Mouse (Mus musculus) MEL-GATA-1-ER (cell line): ENCODE measurements around the gene Scgb1c1.

Experiments used
- DNase-seq: peaks from one replicate; pipeline ENCODE4 v3.0.0-alpha.2; 2012; ENCODE audit warnings: low read depth; ENCODE audit errors: extremely low read depth

Scgb1c1 gene

GRCm38 (mm10) chr7:140844905-140845665 lies at the start of gene Scgb1c1:
TSS of gene Scgb1c1 (plus strand) at chr7:140845547.
- peak; percentile 57 for DNase-seq

DNA sequence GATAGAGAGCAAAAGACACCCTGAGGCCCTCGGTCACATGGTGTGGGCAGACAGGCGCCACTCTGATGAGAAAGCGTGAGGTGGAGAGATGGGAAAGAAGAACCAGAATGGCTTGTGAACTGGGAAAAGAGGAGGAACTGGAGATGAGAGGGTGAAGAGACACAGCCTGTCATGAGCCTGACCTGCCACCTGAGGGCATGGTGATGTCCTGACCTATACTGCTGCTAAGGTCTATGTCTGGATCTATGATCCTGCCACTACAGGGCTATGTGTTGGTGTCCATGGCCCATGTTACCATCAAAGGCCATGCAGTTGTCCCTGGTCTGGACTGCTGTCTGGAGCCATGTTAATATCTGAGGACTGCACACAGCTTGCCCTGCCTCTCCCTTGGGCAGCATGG lies 47.7 kb upstream of the Scgb1c1 start:
- DNase-seq, result no peak

DNA sequence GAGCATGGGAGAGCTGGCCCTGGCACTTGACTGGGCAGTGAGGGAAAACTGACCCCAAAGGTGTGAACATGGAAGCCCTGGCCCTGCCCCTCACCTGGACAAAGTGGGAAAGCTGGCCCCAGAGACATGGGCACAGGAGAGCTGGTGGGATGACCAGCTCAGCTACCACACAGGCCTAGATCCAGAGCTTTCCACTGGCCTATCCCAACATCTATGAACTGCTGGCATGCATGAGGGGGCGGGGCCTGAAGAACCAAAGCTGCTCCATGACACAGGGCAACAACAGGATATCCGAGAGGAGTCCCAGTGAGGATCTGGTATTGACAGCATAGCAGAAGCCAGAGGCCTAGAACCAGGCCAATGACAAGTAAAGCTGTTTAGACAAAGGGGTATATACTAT lies 47.1 kb upstream of the Scgb1c1 start:
- no peak for DNase-seq

DNA sequence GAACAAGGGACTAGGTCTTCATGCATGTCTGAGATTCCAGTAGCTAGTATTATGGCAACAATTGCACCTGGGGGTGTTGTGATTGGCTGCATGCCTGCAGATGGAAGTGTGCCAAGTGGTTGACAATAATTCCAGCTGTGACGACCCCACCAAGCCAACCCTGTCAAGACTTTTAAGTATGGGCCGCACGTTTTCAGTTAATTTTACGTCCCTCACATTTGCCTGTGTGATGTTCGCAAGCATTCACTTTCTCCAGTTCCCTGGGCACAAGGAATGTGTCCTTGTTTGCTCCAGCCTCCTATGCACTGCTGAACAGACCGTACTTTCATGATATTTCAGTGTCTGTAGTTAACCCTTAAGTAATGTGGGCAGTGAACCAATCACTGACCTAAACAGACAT lies 42.7 kb upstream of the Scgb1c1 start:
- DNase-seq, result no peak

DNA sequence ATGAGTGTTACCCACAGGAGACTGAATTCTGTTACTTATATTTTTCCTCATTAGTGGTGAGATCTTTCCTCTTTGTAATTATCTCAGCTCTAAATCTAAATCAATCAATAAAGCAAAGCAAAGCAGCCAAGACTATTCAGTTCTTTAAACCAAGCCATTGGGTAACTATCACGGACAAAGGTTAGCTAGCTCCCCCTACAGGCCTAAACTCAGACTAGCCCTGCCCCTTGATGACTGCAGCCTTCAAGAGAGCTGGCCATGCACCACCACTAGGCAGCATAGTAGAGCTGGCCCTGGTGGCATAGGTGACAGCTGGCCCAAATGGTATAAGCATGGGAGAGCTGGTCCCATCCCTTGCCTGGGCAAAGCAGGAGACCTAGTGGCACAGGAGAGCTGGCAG lies 39.6 kb upstream of the Scgb1c1 start:
- peak; percentile 26 for DNase-seq

- DNase-seq, result peak; percentile 21
These were observed 34.9 kb upstream of the Scgb1c1 start for GRCm38 (mm10) chr7:140810496-140810895.

- DNase-seq, result no peak
These were observed 33.6 kb upstream of the Scgb1c1 start for GRCm38 (mm10) chr7:140811714-140812113.

DNA sequence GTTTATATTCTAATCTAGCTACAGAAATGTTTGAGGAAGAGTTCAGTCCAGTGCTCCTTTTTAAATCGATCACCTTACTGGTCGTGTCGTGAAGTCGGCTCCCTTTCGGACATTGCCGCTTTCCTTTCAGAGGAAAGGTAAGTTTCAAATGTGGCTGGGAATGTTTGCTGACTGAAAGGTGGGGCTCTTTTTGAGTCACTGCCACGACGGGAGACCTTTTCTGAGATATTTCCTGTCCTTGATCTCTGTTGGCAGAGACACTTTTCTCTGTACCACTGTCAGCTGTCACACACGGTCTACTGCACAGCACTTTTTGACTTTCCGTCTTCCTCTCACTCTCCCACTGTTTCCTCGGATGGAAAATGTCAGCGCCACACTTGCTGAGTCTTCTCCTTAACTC lies 32.5 kb upstream of the Scgb1c1 start:
- DNase-seq, result no peak

- DNase-seq, result no peak
These were observed 25.2 kb upstream of the Scgb1c1 start for GRCm38 (mm10) chr7:140820173-140820572.

DNA sequence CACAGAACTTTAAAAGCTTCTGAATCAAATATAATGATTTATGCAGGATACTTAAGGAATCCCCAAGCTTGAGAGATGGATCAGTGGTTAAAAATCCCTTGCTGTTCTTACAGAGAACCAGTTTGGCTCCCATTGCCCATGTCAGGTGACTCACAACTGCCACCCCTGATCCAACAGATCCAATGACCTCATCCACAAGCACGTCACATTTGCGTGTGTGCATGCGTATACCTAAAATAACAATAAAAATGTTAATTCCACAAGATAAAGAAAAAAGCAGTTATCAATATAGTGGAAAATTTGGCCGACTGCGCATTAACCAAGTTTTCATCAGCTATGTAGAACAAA lies 24.1 kb upstream of the Scgb1c1 start:
- no peak for DNase-seq

- DNase-seq, result no peak
These were observed 23.6 kb upstream of the Scgb1c1 start, which contains the start of gene Zfp941 for GRCm38 (mm10) chr7:140821653-140822329. TSS of gene Zfp941 (minus strand) at chr7:140822178.

DNA sequence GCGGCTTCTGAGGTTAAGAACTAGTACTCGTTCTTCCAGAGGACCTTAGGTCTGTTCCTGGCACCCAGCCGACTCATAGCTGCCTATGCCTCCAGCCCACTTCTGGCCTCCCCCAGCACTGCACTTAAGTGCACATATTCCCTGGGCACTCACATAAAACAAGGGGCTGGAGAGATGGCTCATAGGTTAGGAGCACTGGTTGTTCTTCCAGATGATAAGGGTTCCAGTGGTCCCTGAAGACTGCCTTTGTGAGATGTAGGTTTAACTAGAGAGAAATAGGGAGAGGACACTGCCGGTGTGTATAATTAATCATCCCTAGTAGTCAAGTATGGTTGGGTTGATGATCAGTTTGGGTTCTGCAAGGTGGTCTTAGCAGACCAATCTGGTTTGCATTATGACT lies 22.6 kb upstream of the Scgb1c1 start:
- no peak for DNase-seq

DNA sequence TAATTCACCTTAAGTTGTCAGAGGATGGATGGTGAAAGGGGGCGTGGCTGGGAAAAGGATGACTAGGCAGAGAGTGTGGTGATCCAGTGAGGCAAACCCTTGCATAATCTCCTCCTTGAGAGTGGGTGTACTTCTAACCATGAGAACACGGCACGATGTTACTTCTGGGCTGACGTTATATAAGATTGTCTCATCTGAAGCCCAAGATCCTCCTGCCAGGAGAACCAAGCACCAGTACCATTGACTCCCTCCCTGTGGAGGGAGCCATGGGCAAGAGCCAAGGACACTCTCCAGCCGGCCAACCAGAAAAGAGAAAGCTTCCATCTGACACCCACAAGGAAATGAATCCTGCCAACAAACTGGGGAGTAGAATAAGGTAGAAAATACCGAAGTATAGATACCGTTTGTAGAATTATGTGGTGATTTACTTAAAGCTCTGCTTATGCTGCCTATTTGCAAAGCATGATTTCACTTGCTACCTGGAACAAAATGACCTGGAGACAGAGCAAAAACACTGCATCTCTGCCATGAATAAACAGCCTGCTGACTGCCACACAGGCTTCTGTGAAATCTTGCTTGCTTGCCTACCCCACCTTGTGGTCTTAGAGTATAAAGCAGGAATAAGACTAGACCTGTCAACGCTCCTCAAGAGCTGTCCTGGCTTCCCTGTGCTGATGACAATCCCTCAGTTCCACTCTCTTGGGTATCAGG lies 17.0 kb upstream of the Scgb1c1 start:
- DNase-seq, result no peak

GRCm38 (mm10) chr7:140831447-140831846 lies 13.9 kb upstream of the Scgb1c1 start:
- DNase-seq, result no peak

DNA sequence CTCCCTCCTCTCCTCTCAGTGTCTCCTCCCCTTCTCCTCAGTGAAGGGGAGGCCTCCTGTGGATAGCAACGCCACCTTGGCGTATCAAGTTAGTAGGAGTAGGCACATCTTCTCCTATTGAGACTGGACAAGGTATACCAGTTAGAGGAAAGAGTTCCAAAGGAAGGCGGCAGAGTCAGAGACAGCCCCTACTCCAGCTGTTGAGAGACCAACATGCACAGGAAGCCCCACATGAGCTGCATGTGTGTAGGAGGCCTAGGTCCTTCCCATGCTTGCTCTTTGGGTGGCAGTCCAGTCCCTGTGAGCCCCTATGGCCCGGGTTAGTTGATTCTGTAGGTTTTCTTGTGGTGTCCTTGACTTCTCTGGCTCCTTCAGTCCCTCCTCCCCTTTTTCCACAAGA lies 12.0 kb upstream of the Scgb1c1 start:
- no peak for DNase-seq

GRCm38 (mm10) chr7:140834968-140835757 lies 10.2 kb upstream of the Scgb1c1 start, which contains the start of gene Urah:
TSS of gene Urah (plus strand) at chr7:140835018.
- no peak for DNase-seq

GRCm38 (mm10) chr7:140835758-140836087 lies 9.6 kb upstream of the Scgb1c1 start:
- DNase-seq, result no peak

- no peak for DNase-seq
These were observed 8.9 kb upstream of the Scgb1c1 start for GRCm38 (mm10) chr7:140836243-140837115.

DNA sequence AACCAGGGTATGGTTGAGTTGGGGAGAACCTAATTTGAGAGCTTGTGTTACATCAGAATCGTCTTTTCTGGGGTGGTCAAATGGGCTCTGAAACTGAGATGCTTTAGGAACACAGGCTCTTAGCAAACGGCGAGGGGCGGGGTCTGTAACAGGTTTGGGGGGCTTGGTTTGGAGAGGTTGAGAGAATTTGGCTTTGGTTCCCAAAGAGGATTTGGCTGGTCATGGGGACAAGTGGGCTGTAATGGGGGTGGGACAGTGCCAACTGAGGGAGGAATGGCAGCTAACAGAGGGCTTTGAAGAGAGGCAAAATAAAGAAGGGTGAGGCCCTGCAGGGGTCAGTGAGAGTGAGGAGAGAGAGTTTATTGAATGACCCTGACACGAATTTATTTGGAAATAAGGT lies 5.8 kb upstream of the Scgb1c1 start:
- no peak for DNase-seq
